Mouse (Mus musculus): ENCODE data around the gene Nrxn2. TPM values are rescaled to one million over a fixed set of nuclear protein-coding genes. Genes with fewer than 3 reads are reported as not detected.

Gene Nrxn2
- polyA plus RNA-seq, 1 experiment from 2014 or later, result 14.5 TPM

DNA sequence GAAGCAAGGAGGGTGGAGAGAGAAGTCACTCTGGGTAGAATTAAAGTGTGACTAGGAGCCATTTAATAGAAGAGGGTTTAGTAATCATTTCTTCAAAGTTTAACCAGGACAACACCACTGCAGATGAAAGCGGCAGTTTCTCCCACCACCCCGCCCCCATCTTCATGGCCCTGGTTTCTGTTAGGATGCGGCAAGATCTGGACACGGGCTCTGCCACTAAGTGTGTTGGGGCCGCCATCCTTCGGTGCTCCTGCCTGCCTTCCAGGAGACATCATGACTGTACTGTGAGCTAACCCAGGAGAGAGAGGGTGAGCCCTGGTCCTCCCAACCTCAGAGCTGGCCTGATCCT, 124.5 kb downstream of the Nrxn2 start:
- no peak overlapping the region for H3K4me3 ChIP-seq (ENCODE audit: low read depth, low read length)
- H3K9me3 ChIP-seq (ENCODE audit: control insufficient read depth, low read length), result no peaks in the 10 kb centered on the region
- H3K27me3 ChIP-seq (ENCODE audit: control insufficient read depth, insufficient read depth, low read length), result no peaks in the 10 kb centered on the region
- no peaks in the 10 kb centered on the region for H3K36me3 ChIP-seq (ENCODE audit: control insufficient read depth, insufficient read depth, low read length)
- H3K9ac ChIP-seq (ENCODE audit: low read length), result no peak overlapping the region
- H3K4me1 ChIP-seq (ENCODE audit: control insufficient read depth, insufficient read depth, low read length), result no peaks in the 10 kb centered on the region
- no peak overlapping the region for H3K27ac ChIP-seq (ENCODE audit: low read depth, low read length)
- no peak overlapping the region for H3K4me2 ChIP-seq (ENCODE audit: low read depth)
- DNase-seq (ENCODE audit: low spot score) (no peak), ATAC-seq (ENCODE audit: insufficient read depth, low FRiP score, low TSS enrichment) (no peak)
- 93% methylated on average over 6 of the region's 6 CpGs for WGBS

DNA sequence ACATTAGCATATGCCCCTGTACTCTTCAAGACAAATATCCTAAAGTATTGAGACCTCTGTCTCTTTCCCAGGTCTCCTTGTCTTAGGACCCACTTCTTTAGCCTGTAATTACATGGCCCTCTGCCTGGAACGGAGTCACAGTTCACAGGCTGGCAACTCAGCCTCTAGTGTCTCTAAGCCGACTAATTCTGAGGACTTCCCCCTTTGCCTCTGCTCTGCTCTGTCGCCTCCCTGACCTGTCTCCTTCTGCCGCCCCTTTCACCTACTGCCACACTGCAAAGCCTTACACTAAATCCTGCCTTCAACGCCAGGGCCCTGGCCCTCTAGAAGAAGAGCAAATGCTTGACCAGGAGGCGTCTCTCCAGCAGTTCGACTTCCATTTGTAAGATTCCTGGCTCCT, 125.0 kb downstream of the Nrxn2 start:
- Histone ChIP-seq H3K36me3 (ENCODE audit: control insufficient read depth, insufficient read depth, low read length) (no peaks in the 10 kb centered on the region), H3K9me3 (ENCODE audit: control insufficient read depth, low read length) (no peaks in the 10 kb centered on the region), H3K9ac (ENCODE audit: low read length) (no peak overlapping the region), H3K27me3 (ENCODE audit: control insufficient read depth, insufficient read depth, low read length) (no peaks in the 10 kb centered on the region), H3K4me2 (ENCODE audit: low read depth) (no peak overlapping the region), H3K4me1 (ENCODE audit: control insufficient read depth, insufficient read depth, low read length) (no peaks in the 10 kb centered on the region), H3K4me3 (ENCODE audit: low read depth, low read length) (no peak overlapping the region), H3K27ac (ENCODE audit: low read depth, low read length) (no peak overlapping the region)
- DNase-seq (ENCODE audit: low spot score) (no peak), ATAC-seq (ENCODE audit: insufficient read depth, low FRiP score, low TSS enrichment) (no peak)
- 56% methylated on average over 7 of the region's 7 CpGs for WGBS

DNA sequence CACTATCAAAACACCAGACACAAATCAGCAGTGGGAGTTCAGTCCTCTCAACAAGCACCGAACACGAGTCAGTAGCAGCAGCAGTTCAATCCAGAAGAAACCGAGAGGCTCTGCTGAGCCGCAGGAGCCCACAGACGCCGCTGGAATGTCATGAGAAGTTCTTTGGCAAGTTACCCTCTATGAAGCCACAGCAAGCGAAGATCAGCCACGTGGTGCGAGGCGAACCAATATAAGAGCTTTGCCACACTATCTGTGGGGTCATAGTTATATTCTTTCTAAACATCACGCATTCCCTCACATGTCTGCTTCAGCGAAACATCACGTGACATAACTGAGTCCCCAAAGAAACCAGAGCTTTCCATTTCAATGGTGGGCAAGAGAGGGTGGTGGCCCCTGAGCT, 126.2 kb downstream of the Nrxn2 start:
- Histone ChIP-seq H3K27me3 (ENCODE audit: control insufficient read depth, insufficient read depth, low read length) (no peaks in the 10 kb centered on the region), H3K4me2 (ENCODE audit: low read depth) (no peak overlapping the region), H3K4me3 (ENCODE audit: low read depth, low read length) (no peak overlapping the region), H3K9ac (ENCODE audit: low read length) (no peak overlapping the region), H3K27ac (ENCODE audit: low read depth, low read length) (no peak overlapping the region), H3K4me1 (ENCODE audit: control insufficient read depth, insufficient read depth, low read length) (no peaks in the 10 kb centered on the region), H3K36me3 (ENCODE audit: control insufficient read depth, insufficient read depth, low read length) (no peaks in the 10 kb centered on the region), H3K9me3 (ENCODE audit: control insufficient read depth, low read length) (no peaks in the 10 kb centered on the region)
- no peak for ATAC-seq (ENCODE audit: insufficient read depth, low FRiP score, low TSS enrichment)
- no peak for DNase-seq (ENCODE audit: low spot score)
- 85% methylated on average over 13 of the region's 13 CpGs for WGBS

DNA sequence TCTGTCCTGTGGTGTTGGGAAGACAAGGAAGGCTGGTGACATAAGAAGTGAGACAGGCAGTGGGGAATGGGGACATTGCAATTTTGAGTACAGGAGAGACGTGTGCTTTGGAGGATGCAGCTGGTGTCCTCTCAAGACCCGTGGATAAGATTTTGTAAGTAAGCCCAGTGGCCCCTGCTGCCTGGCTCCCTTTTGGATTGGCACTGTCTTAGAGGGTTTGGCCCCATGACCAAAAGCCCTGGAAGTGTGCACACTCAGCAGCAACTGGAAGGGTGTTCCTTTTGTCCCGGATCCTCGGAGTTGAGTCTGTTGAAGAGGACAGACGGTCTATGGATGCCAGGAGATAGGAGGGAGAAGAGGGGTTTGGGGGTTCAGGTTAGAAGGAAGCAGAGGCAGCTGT, 127.0 kb downstream of the Nrxn2 start:
- H3K27me3 ChIP-seq (ENCODE audit: control insufficient read depth, insufficient read depth, low read length), result no peaks in the 10 kb centered on the region
- DNase-seq (ENCODE audit: low spot score) (no peak), ATAC-seq (ENCODE audit: insufficient read depth, low FRiP score, low TSS enrichment) (no peak)
- 90% methylated on average over 5 of the region's 5 CpGs for WGBS
- no peak overlapping the region for H3K9ac ChIP-seq (ENCODE audit: low read length)
- H3K27ac ChIP-seq (ENCODE audit: low read depth, low read length), result no peak overlapping the region
- no peaks in the 10 kb centered on the region for H3K36me3 ChIP-seq (ENCODE audit: control insufficient read depth, insufficient read depth, low read length)
- no peak overlapping the region for H3K4me2 ChIP-seq (ENCODE audit: low read depth)
- no peaks in the 10 kb centered on the region for H3K9me3 ChIP-seq (ENCODE audit: control insufficient read depth, low read length)
- H3K4me1 ChIP-seq (ENCODE audit: control insufficient read depth, insufficient read depth, low read length), result no peaks in the 10 kb centered on the region
- no peak overlapping the region for H3K4me3 ChIP-seq (ENCODE audit: low read depth, low read length)

DNA sequence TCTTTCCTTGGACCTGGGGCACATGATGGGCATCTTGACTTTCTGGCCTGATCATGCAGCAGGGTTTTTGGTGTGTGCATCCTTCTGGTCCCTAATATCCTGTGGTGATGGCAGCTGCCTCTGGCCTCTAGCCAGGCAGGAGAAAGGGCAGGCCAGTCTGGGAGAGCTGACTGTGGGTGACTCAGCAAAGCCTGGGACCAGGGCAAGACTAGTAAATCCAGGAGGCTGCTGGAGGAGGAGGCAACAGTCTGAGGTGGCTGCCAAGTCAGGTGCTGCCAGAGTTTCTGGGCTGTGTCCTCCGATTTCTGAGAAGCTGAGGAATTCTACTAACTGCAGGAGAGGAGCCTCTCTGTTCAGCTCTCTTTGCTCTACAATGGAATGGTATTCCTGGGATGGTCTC, 127.6 kb downstream of the Nrxn2 start:
- Histone ChIP-seq H3K4me1 (ENCODE audit: control insufficient read depth, insufficient read depth, low read length) (no peaks in the 10 kb centered on the region), H3K9ac (ENCODE audit: low read length) (no peak overlapping the region), H3K36me3 (ENCODE audit: control insufficient read depth, insufficient read depth, low read length) (no peaks in the 10 kb centered on the region), H3K4me3 (ENCODE audit: low read depth, low read length) (no peak overlapping the region), H3K27ac (ENCODE audit: low read depth, low read length) (no peak overlapping the region), H3K9me3 (ENCODE audit: control insufficient read depth, low read length) (no peaks in the 10 kb centered on the region), H3K4me2 (ENCODE audit: low read depth) (no peak overlapping the region), H3K27me3 (ENCODE audit: control insufficient read depth, insufficient read depth, low read length) (no peaks in the 10 kb centered on the region)
- DNase-seq (ENCODE audit: low spot score) (no peak), ATAC-seq (ENCODE audit: insufficient read depth, low FRiP score, low TSS enrichment) (no peak)
- 77% methylated on average over 1 of the region's 1 CpGs for WGBS

DNA sequence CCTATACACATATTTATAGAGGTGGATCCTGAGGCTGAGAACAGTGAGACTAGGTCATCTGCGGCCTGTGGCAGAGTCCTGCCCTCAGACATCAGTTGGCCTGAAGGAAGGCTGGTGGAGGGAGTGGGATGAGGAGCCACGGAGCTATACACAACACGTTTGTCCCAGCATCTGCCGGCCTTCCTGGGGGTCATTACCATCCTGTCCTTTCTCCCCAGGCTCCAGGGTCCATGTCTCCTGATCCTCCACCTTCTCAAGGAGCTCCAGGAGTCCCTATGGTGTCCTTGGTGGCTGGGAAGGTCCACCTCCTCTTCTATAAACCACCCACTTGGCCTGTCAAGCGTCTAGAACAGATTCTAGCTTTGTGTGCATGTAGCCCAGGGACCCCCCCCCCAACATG, 129.3 kb downstream of the Nrxn2 start:
- WGBS, result 87% methylated on average over 5 of the region's 5 CpGs
- Histone ChIP-seq H3K9ac (ENCODE audit: low read length) (no peak overlapping the region), H3K9me3 (ENCODE audit: control insufficient read depth, low read length) (no peaks in the 10 kb centered on the region), H3K4me1 (ENCODE audit: control insufficient read depth, insufficient read depth, low read length) (no peaks in the 10 kb centered on the region), H3K4me3 (ENCODE audit: low read depth, low read length) (no peak overlapping the region), H3K4me2 (ENCODE audit: low read depth) (no peak overlapping the region), H3K36me3 (ENCODE audit: control insufficient read depth, insufficient read depth, low read length) (no peaks in the 10 kb centered on the region), H3K27me3 (ENCODE audit: control insufficient read depth, insufficient read depth, low read length) (no peaks in the 10 kb centered on the region), H3K27ac (ENCODE audit: low read depth, low read length) (no peak overlapping the region)
- DNase-seq (ENCODE audit: low spot score) (no peak), ATAC-seq (ENCODE audit: insufficient read depth, low FRiP score, low TSS enrichment) (no peak)

DNA sequence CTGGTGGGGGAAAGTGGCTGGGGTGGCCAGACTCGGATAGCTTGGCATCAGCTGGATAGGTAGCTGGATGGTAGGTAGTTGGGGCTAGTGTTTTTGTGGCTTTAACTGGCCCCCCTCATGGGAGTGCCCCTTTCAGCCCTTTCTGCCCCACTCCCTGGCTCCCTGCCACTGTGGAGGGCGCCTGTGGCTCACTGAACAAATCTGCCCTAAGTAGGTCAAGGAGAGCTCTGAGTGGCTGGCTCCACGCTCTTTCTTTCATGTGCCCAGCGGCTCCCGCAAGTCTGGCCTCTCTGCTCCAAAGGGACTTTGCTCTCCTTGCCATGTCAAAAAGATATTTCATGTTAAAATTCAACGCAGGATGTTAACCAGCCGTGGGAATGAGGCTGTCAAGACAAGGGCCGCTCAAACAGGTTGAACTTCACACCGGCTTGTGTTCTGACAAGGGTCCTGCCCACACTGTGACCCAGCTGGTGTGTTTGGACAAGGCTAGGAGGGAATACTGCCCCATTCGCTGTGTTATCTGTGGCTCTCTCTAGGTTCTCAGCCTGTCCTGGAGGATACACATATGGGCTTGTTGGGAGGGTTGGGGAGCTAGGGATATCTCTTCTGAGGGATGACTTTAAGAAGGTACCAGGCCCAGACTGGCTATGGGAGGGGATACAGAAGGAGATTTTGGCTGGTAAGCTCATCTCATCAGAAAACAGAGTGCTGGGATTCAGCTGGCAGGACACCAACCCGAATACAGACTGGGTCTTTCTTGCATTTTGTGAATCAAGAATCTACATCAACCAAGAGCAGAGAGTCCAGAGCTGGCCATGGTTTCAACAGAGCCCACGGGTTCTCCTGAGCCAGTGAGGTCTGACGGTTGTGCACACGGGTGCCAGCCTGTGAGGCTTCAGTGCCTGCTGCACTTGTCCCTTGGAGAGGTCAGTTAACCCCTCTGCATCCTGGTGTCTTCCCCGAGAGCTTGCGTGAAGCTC, 130.2 kb downstream of the Nrxn2 start:
- ATAC-seq (ENCODE audit: insufficient read depth, low FRiP score, low TSS enrichment), result no peak
- no peaks in the 10 kb centered on the region for H3K9me3 ChIP-seq (ENCODE audit: control insufficient read depth, low read length)
- H3K4me1 ChIP-seq (ENCODE audit: control insufficient read depth, insufficient read depth, low read length), result peaks cover under 1% of the 10 kb centered on the region; the same call in 1 of the 2 replicates
- no peak for DNase-seq (ENCODE audit: low spot score)
- no peaks in the 10 kb centered on the region for H3K36me3 ChIP-seq (ENCODE audit: control insufficient read depth, insufficient read depth, low read length)
- no peak overlapping the region for H3K9ac ChIP-seq (ENCODE audit: low read length)
- no peak overlapping the region for H3K27ac ChIP-seq (ENCODE audit: low read depth, low read length)
- H3K4me3 ChIP-seq (ENCODE audit: low read depth, low read length), result no peak overlapping the region
- no peak overlapping the region for H3K4me2 ChIP-seq (ENCODE audit: low read depth)
- 83% methylated on average over 16 of the region's 16 CpGs for WGBS
- H3K27me3 ChIP-seq (ENCODE audit: control insufficient read depth, insufficient read depth, low read length), result no peaks in the 10 kb centered on the region

DNA sequence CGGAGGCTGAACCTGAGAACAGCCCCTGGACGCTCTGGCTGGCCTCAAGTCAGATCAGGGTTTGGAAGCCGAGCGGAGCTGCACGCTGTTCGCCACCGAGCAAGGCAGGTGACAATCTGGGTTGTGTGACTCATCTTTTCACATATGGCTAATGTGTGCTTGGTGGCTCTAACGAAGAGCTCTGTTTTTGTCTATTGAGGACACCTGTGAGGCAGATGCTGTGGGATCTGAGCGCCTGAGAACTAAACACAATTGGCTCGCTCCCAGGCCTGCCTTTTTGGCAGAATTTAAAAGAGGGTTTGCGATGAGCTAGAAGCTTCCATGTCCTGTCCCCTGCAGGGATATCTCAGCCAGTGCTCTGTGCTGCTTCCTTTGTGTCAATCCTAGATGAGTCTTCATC, 131.0 kb downstream of the Nrxn2 start:
- no peaks in the 10 kb centered on the region for H3K9me3 ChIP-seq (ENCODE audit: control insufficient read depth, low read length)
- ATAC-seq (ENCODE audit: insufficient read depth, low FRiP score, low TSS enrichment) (no peak), DNase-seq (ENCODE audit: low spot score) (no peak)
- H3K9ac ChIP-seq (ENCODE audit: low read length), result no peak overlapping the region
- no peaks in the 10 kb centered on the region for H3K27me3 ChIP-seq (ENCODE audit: control insufficient read depth, insufficient read depth, low read length)
- H3K4me2 ChIP-seq (ENCODE audit: low read depth), result no peak overlapping the region
- no peak overlapping the region for H3K27ac ChIP-seq (ENCODE audit: low read depth, low read length)
- no peaks in the 10 kb centered on the region for H3K36me3 ChIP-seq (ENCODE audit: control insufficient read depth, insufficient read depth, low read length)
- H3K4me1 ChIP-seq (ENCODE audit: control insufficient read depth, insufficient read depth, low read length), result peaks cover 2% of the 10 kb centered on the region; the same call in 1 of the 2 replicates
- 85% methylated on average over 11 of the region's 11 CpGs for WGBS
- no peak overlapping the region for H3K4me3 ChIP-seq (ENCODE audit: low read depth, low read length)

DNA sequence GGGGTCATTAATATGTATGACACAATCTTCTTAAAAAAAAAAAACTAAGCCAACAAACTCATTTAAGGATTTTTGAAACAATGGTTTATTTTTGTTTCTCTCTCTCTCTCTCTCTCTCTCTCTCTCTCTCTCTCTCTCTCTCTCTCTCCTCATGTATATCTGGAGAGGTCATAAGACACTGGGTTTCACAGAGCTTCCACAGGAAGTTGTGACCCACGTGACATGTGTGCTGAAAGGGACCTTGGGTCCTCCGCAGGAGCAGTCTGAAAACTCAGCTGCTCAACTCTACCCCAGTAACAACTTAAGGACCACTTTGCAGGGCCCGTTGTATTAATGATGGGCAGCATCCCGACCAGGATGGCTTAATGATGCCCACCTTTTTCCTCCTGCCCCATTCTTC, 132.7 kb downstream of the Nrxn2 start:
- Histone ChIP-seq H3K9ac (ENCODE audit: low read length) (no peak overlapping the region), H3K4me2 (ENCODE audit: low read depth) (no peak overlapping the region), H3K4me3 (ENCODE audit: low read depth, low read length) (no peak overlapping the region), H3K27me3 (ENCODE audit: control insufficient read depth, insufficient read depth, low read length) (no peaks in the 10 kb centered on the region), H3K27ac (ENCODE audit: low read depth, low read length) (no peak overlapping the region), H3K9me3 (ENCODE audit: control insufficient read depth, low read length) (no peaks in the 10 kb centered on the region), H3K4me1 (ENCODE audit: control insufficient read depth, insufficient read depth, low read length) (peaks cover 2% of the 10 kb centered on the region; the same call in 1 of the 2 replicates), H3K36me3 (ENCODE audit: control insufficient read depth, insufficient read depth, low read length) (no peaks in the 10 kb centered on the region)
- 73% methylated on average over 4 of the region's 4 CpGs for WGBS
- no peak for DNase-seq (ENCODE audit: low spot score)
- no peak for ATAC-seq (ENCODE audit: insufficient read depth, low FRiP score, low TSS enrichment)

All from neural tube, embryonic 11.5 days (tissue).